Mouse (Mus musculus): Measurements from ENCODE around the gene Zfp672.

DNA sequence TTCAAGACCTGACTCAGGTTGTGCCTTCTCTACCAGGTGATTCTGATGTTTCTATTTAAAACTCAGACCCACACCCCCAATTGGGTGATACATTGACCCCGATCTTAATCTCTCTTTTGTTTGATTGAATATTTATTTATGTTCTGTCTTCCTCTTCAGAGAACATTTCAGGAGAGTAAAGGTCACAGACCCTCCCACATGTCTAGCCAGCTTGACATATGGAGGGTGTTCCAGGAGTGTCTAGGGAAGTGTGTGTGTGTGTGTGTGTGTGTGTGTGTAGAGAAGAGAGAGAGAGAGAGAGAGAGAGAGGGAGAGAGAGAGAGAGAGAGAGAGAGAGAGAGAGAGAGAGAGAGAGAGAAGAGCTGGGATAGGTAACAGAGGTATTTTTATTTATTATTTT, 47.5 kb upstream of the Zfp672 start:
- TF ChIP-seq MYC (IDR thresholded peaks at IDR 0.05; ENCODE audit: low read depth, low read length), result no peak
- TF ChIP-seq CTCF (conservative IDR thresholded peaks at IDR 0.05 in 1 of 2, IDR thresholded peaks at IDR 0.05 in 1 of 2; ENCODE audit: low read depth in 2 of 2, low read length in 2 of 2), result no peak
